Mouse (Mus musculus) lung, adult 2 months (tissue): ENCODE measurements around the gene Fry.

Source experiments
- CTCF ChIP-seq: fragments of 200-500 bp; IDR thresholded peaks from 2 replicates; pipeline ENCODE4 v1.5.1; 2011; ENCODE audit warnings: mild to moderate bottlenecking, low read length, control low read depth; ENCODE audit not compliant: insufficient read depth
- POLR2A ChIP-seq: fragments of 200-500 bp; IDR thresholded peaks from 2 replicates; pipeline ENCODE4 v1.6.1; 2011; ENCODE audit warnings: low read depth, mild to moderate bottlenecking, control low read depth, low read length, borderline replicate concordance; ENCODE audit errors: extremely low read depth

DNA sequence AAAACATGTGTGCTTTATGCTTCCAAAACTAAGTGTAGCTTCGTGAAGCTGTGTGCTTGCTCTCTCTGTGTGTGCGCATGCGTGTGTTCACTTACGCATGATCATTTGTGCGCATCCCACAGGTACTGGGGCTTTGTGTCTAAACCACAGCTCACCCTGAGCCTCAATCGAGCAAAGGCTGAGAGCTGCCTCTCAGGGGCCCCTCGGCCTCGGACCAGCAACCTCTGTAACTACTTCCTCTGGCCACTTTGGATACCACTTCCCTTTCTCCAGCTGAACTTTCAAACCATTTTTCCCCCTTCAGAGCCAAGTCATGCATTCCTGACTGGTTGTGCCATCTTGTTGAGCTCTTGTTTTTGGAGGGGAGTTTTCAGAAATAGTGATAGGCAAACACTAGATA, 36.9 kb downstream of the Fry start:
- TF ChIP-seq CTCF (no peak), POLR2A (no peak)
